Mouse (Mus musculus): ENCODE results near the gene Rtn4rl1. TPM values are rescaled to one million over a fixed set of nuclear protein-coding genes. Genes with fewer than 3 reads are reported as not detected.
"Not testable (repeated sequence)": the region's sequence is repeated elsewhere in the genome, so short reads cannot be mapped to it uniquely, and the experiment has no call there.

Gene Rtn4rl1
- total RNA-seq, 2 experiments from 2014 or later: 0.54 to 1.1 TPM

GRCm38 (mm10) chr11:75167643-75168589, 25.7 kb upstream of the Rtn4rl1 start:
- Histone ChIP-seq H3K4me3 (peak overlapping the region; percentile 94), H3K27ac (peak overlapping the region; percentile 92)
- peak; percentile 78 for DNase-seq
- intact Hi-C loops (cut with DNase I): loop anchor here (5.0 kb wide), 1 partner anchor 121 kb away; no protein-coding TSS in a partner anchor
- no peak for TF ChIP-seq CTCF (IDR thresholded peaks at IDR 0.05)

DNA sequence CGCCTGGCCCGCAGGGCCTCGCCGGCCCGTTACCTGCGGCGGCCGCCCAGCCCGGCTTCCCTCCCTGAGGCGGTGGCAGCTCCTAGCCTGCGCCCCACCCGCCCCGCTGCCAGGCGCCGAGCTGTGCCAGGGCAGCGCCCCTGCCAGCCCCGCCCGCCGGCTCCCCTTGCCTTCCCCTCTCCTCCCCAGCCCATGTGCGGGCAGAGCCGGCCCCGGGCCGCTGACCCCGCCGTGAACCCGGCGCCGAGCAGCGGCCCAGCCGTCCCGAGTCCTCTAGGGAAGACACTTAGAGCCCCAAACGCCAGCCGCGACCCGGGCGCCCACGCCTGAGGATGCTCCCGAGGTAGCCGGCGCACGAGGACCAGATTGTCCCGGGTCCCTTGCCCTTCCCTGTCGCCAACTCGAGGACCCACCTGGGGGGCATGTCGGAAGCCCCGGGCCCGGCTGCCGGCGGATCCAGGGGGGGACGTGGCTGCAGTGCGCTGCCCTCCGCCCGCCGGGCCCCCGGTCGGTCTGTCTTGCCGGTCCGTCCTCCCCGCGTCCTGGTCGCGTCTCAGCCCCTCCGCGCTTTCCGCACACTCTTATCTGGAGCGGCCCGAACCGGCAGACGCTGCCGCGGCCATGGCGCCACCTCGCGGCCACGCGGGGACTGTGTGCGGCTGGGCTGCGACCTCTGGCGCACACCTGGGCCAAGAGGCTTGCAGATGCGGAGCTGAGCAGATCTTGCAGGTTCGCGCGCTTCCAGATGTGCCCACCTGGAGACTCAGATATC, 24.8 kb upstream of the Rtn4rl1 start:
- H3K27ac ChIP-seq: peak overlapping the region; percentile 92
- intact Hi-C loops (cut with DNase I): loop anchor here (1.0 to 5.0 kb wide), 3 partner anchors 121 to 222 kb away; no protein-coding TSS in a partner anchor
- DNase-seq: peak; percentile 93
- TF ChIP-seq CTCF (IDR thresholded peaks at IDR 0.05): peak; percentile 99
- peak overlapping the region; percentile 94 for H3K4me3 ChIP-seq

DNA sequence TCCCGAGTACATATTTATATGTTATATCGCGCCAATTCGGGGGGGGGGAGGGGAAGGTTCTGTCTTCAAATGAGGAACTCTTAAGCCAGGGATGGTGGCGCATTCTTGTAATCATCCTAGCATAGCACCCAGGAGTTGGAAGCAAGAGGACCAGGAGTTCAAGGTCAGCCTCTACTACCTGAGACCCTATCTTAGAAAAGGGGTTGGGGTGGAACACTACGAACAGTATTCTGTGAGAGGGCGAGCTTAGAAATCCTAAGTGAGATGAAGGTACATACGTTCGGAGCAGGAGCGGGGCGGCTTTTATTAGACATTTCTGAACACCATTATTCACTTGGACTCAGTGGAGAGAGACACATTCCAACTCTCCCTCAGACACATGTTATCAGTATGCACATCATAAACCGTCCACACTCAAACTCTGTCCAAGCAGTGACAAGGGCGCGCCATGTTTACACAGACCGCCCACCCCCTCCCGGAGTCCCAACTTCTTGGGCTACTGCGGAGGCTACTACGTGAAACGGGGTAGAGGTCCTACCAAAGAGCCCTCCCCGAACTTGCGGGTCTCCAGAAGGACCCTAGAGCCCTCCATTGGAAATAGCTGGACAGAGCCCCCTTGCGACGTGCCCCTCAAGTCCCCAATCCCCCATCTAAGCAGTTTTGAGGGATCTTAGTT, 24.0 kb upstream of the Rtn4rl1 start, which contains the start of gene Hic1:
TSS of gene Hic1 (minus strand) at position 115 of the 676 bp plus-strand sequence.
- peak within 1 kb of the TSS; percentile 92 for H3K27ac ChIP-seq
- intact Hi-C loops (cut with DNase I): loop anchor here (1.0 to 5.0 kb wide), 3 partner anchors 122 to 223 kb away; no protein-coding TSS in a partner anchor
- peak within 1 kb of the TSS; percentile 94 for H3K4me3 ChIP-seq
- peak; percentile 35 for DNase-seq
- no peak for TF ChIP-seq CTCF (IDR thresholded peaks at IDR 0.05)

DNA sequence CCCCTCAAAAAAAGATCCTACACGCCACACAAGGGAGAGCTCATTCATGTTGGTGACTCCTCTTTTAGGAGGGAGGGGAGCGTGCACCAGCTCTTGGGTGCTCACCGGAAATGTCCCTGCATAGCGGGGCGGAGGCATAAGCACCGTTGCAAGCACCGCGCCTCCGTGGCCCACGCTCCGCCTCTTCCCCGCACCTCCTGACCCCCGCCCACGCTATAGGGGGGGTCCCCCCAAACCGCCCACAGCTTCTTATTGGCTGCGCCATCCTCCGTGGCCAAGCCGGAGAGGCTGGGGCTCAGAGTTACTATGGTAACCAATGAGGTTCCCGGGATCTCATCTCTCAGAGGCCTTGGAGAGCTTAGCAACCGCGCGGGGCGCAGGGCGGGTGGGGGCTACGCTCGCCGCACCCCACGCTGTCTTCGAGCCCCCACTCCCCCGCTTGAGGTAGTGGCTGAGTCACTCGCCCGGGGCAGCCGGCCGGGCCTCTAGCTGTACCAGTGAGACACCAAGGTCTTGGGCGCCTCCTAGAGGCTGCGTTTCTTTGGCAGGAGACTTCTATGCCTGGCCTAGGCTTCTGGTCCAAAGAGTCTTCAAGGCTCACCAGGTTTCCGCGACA, 23.3 kb upstream of the Rtn4rl1 start:
- Histone ChIP-seq H3K4me3 (peak overlapping the region; percentile 94), H3K27ac (peak overlapping the region; percentile 92)
- DNase-seq: peak; percentile 96
- TF ChIP-seq CTCF (IDR thresholded peaks at IDR 0.05): peak; percentile 93
- intact Hi-C loops (cut with DNase I): no loop called here

DNA sequence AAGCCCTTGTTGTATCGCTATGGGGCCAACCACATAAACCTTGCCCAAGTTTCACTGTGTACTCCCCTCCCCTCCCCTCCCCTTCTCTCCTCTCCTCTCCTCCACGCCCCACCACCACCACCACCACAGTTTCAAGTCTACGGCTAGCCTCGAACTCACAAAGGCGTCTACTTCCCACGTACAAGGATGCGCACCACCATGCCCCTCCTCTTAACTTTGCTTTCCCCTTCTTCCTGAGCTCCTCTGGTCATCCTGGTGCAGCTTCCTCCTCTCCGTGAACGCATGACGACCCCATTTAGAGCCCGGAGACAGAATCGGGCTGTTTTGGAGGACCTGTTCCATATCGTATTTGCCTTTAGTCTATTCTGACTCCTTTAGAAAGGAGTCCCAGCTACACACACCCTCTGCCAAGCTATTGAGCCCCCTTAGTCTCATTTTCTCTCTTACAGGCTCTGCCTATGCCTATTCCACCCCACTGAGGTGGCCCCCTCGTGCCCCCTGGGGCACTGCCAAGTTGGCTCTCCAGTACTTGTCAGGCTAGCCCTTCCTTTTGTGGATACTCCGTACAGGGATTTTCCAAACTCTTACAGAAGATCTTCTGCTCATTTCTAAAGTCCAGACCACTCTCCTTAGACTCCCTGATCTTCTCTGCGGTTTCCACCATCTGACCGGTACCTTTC, 22.3 kb upstream of the Rtn4rl1 start:
- no peak for TF ChIP-seq CTCF (IDR thresholded peaks at IDR 0.05)
- DNase-seq: peak; percentile 40
- Histone ChIP-seq H3K27ac (no peak overlapping the region), H3K4me3 (no peak overlapping the region)
- intact Hi-C loops (cut with DNase I): no loop called here

DNA sequence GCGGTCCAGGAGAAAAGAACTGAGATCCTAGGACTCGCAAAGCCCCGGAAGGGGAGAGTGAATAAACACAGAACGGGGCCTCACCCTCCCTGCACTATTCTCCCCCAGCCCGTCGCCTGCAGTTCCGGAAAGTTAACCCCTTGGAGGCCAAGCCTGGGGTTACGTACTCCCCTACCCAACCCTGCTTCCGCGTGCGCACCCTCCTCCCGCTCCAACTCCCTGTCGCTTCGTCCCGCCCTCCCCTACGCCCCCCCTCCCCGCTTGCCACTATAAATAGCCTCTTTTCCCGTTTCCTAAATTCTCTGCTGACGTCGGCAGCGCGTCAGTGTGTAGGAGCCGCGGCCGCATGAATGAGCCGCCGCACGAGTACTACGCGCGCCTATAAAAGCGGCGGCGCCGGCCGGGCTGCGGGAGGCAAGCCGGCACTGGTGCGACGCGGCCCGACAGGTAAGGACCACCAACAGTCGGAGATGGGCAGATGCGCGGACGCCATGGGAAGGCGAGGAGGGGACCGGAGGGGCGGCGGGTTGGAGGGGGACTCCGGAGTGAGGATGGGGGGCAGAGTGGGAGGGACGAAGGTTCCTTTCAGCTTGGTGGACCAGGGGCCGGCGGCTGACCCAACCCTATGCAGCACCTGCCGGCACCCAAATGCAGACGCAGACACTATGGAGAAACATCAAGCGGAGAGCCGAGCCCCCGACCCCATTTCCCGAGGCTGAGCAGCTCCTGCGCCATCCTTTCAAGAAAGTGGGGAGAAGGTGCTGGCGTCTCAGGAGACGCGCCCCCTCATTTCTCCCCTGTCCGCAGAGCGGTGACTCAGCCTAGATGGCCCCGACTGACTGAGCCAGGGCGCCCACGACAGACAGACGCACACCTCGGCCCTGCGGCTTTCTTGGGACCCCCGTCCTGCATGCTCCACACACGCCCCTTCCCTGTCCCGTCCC, 21.2 kb upstream of the Rtn4rl1 start:
- TF ChIP-seq CTCF (IDR thresholded peaks at IDR 0.05): no peak

DNA sequence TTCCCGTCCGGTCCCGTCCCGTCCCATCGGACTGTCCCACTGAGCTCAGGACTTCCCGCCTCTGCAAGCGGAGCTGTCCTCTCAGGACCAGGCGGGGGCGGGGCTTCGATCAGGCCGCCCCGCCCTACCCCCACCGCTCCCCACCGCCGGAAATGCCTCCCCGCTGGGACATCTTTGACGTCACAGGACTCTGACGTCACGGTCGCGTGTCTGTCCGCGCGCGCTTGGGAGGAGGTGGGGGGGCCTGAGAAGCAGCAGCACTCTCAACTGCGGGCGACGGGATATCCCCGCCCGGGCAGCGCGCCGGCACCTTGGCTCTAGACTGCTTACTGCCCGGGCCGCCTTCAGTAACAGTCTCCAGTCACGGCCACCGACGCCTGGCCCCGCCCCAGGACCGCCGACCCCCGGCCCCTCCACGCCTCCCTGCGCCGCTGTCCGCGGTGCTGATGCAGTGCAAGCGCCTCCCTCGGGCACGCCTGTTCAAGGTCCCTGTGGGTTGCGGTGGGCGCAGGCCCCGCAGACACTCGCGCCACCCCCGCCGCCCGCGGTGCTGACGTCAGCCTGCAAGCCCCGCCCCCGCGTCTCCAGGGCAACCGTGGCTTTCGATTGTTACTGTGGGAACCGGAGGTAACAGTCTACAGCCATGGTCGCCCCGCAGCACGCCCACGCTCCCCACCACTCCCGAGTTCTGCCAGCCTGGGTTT, 20.3 kb upstream of the Rtn4rl1 start:
- intact Hi-C loops (cut with DNase I): no loop called here
- no peak for TF ChIP-seq CTCF (IDR thresholded peaks at IDR 0.05)
- peak overlapping the region; percentile 46; the same call in 1 of the 2 replicates for H3K27ac ChIP-seq
- peak overlapping the region; percentile 81 for H3K4me3 ChIP-seq
- peak; percentile 86 for DNase-seq

More for the DNA sequence above, 21.2 kb upstream of the Rtn4rl1 start:
- H3K27ac ChIP-seq: peak overlapping the region; percentile 16; the same call in 1 of the 2 replicates
- H3K4me3 ChIP-seq: peak overlapping the region; percentile 81
- intact Hi-C loops (cut with DNase I): no loop called here
- peak; percentile 38 for DNase-seq

GRCm38 (mm10) chr11:75173799-75174165, 19.8 kb upstream of the Rtn4rl1 start:
- H3K4me3 ChIP-seq: peak overlapping the region; percentile 81
- intact Hi-C loops (cut with DNase I): no loop called here
- DNase-seq: no peak
- no peak for TF ChIP-seq CTCF (IDR thresholded peaks at IDR 0.05)
- H3K27ac ChIP-seq: no peak overlapping the region

GRCm38 (mm10) chr11:75174574-75174973, 19.0 kb upstream of the Rtn4rl1 start:
- DNase-seq; H3K27ac ChIP-seq; intact Hi-C loops (cut with DNase I); H3K4me3 ChIP-seq: not testable (repeated sequence)

DNA sequence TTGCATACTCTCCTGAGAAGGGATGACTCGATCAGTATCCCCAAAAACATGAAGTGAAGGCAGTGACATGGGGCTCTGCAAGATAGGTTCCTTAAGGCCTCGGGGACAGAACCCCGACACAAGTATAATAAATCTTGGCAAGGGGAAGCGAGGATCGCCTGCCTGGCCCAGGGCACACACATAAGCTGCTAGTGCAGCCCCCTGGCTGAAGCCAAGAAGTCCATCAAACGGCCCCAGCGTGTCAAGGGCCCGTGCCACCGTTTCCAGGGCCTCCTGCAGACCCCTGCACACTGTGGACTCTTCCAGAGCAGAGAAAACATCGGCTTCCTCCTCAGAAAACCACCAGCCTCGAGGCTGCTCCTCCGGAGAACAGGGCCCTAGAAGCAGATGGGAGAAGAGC, 15.6 kb upstream of the Rtn4rl1 start:
- DNase-seq: no peak
- Histone ChIP-seq H3K4me3 (peak overlapping the region; percentile 87), H3K27ac (peak overlapping the region; percentile 87)
- TF ChIP-seq CTCF (IDR thresholded peaks at IDR 0.05): no peak
- intact Hi-C loops (cut with DNase I): loop anchor here (2.0 kb wide), 1 partner anchor 113 kb away; no protein-coding TSS in a partner anchor
